Mouse (Mus musculus): ENCODE measurements around the gene Zfp874a.
"Not testable (repeated sequence)": the region's sequence is repeated elsewhere in the genome, so short reads cannot be mapped to it uniquely, and the experiment has no call there.

Zfp874a gene

DNA sequence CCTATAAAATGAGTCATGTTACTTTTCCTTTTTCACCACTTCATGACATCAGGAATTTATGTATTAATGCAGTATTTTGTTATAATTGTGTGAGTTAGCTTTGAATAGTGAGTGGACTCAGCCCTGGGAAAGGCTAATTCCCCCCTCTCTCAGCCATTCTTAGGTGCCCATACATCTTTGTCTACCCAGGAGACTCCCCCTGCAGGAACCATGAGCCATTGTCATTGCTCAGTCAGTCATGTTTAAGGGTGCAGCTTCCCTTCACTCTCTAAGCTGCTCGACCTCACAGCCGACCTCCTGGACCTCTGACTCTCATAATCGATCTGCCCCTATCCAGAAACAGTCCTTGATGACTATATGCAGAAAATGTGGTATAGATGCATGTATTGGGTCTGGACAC, 75.2 kb downstream of the Zfp874a start:
- in situ Hi-C loops (cut with MseI, MboI) = not testable (repeated sequence)

DNA sequence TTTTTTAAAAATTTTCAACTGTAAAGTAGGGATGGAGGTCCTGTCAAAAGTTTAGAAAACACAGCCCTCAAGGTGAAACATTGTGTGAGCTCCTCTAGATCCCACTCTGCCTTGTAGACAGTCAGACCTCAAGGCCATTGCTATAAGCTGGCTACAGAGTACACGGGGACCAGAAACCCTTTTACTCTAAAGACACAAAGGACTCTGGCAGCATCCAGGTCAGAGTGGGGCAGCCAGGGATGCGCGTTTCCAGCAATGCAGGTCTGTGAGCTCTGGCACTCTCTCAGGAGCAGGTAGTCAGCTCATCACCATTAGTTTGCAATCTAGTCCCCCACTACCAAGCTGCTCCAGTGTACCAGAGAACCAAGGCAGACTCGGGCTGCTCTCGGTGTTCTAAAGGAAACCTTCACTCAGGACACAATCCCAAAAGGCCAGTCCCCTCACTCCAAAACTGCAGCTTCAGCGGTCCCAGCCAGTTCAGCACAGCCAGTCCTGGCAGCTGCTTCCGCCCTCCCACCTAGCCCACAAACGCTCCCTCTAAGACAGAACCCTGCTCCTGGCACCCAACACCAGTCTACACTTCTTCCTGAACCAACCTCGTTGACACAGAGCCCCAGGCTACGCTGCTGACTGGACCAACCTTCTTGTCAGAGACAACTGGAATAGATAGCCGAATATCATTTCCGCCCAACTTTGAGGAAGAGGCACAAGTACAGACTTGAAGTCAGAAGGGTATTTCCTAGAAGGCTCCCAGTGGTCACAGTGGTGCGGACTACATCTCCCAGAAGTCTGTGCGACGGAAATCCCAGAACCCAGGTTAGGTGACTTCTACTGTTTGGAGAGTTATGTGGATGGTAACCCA, 76.1 kb downstream of the Zfp874a start, which contains the start of the genes Gm28041 and Zfp456:
Gm28041 (minus strand) TSS at position 684 of the 862 bp plus-strand sequence.
Zfp456 (minus strand) TSS at position 761 of the 862 bp plus-strand sequence.
- in situ Hi-C loops (cut with MseI, MboI) = not testable (repeated sequence)
